Mouse (Mus musculus) liver, embryonic 14.5 days (tissue): ENCODE data around the gene Trmt61a.

ENCODE experiments used
- CTCF ChIP-seq: IDR thresholded peaks from 2 replicates; pipeline ENCODE4 v1.5.1; 2016; ENCODE audit warnings: antibody characterized with exemption, low read depth, control low read depth
- EP300 ChIP-seq: IDR thresholded peaks from 2 replicates; pipeline ENCODE4 v1.6.1; 2016; ENCODE audit warnings: antibody characterized with exemption, low read depth

GRCm38 (mm10) chr12:111724638-111725337 lies 46.9 kb downstream of the Trmt61a start:
- TF ChIP-seq CTCF (no peak), EP300 (no peak)
